Mouse (Mus musculus): ENCODE data around the gene Vipr2.

GRCm38 (mm10) chr12:116035346-116035745, 42.2 kb upstream of the Vipr2 start:
- no peak for TF ChIP-seq CTCF (IDR thresholded peaks at IDR 0.05; ENCODE audit: low read depth, low read length)
- TF ChIP-seq GATA2 (IDR thresholded peaks at IDR 0.05; ENCODE audit: borderline replicate concordance, low read depth, low read length) = no peak
- TF ChIP-seq TAL1 (conservative IDR thresholded peaks at IDR 0.05; ENCODE audit: low read depth, low read length) = no peak
- no peak for TF ChIP-seq GATA1 (IDR thresholded peaks at IDR 0.05; ENCODE audit: borderline replicate concordance, low read length)

Measured in G1E (cell line).